Mouse (Mus musculus) lung, postnatal 0 days (tissue): ENCODE results near the gene Rnf208. TPM values are rescaled to one million over a fixed set of nuclear protein-coding genes. Genes with fewer than 3 reads are reported as not detected.

ENCODE experiments used
- ATAC-seq: fragments of 200-750 bp; cut with Nextera tagmentation; 2 replicates; pipeline ENCODE4 v1.8.0; 2017; ENCODE audit warnings: moderate library complexity
- DNase-seq: peaks from one replicate; pipeline ENCODE4 v3.0.0-alpha.2; 2016; ENCODE audit warnings: low spot score
- H3K27ac ChIP-seq: fragments of 300-500 bp; sonication (generic); 2 replicates; pipeline ENCODE4 v1.5.1; 2014; ENCODE audit warnings: antibody characterized with exemption, mild to moderate bottlenecking, low read length, mixed read lengths
- H3K27me3 ChIP-seq: fragments of 300-500 bp; sonication (generic); replicated peaks from 2 replicates; pipeline ENCODE4 v1.6.1; 2014; ENCODE audit warnings: low read length, mixed read lengths; ENCODE audit not compliant: insufficient read depth
- H3K36me3 ChIP-seq: fragments of 300-500 bp; sonication (generic); 2 replicates; pipeline ENCODE4 v1.6.1; 2014; ENCODE audit warnings: low read length, mixed read lengths; ENCODE audit not compliant: insufficient read depth
- H3K4me1 ChIP-seq: fragments of 300-500 bp; sonication (generic); 2 replicates; pipeline ENCODE4 v1.6.1; 2014; ENCODE audit warnings: antibody characterized with exemption, low read depth, low read length, mixed read lengths; ENCODE audit not compliant: insufficient read depth
- H3K4me2 ChIP-seq: fragments of 300-500 bp; sonication (generic); replicated peaks from 2 replicates; pipeline ENCODE4 v1.6.1; 2014; ENCODE audit warnings: low read depth, mild to moderate bottlenecking, low read length, moderate library complexity, mixed read lengths
- H3K4me3 ChIP-seq: fragments of 300-500 bp; sonication (generic); 2 replicates; pipeline ENCODE4 v1.5.1; 2014; ENCODE audit warnings: low read depth, low read length
- H3K9ac ChIP-seq: fragments of 300-500 bp; sonication (generic); replicated peaks from 2 replicates; pipeline ENCODE4 v1.6.1; 2014; ENCODE audit warnings: low read depth, mild to moderate bottlenecking
- H3K9me3 ChIP-seq: fragments of 300-500 bp; sonication (generic); 2 replicates; pipeline ENCODE4 v1.6.1; 2016; ENCODE audit warnings: low read length, mixed read lengths
- CTCF ChIP-seq: IDR thresholded peaks from 2 replicates; pipeline ENCODE4 v1.5.1; 2016; ENCODE audit warnings: antibody characterized with exemption, mild to moderate bottlenecking
- EP300 ChIP-seq: IDR thresholded peaks from 2 replicates; pipeline ENCODE4 v1.6.1; 2016; ENCODE audit warnings: antibody characterized with exemption, mild to moderate bottlenecking, control low read depth
- WGBS: fragments of 180-500 bp; shearing (Covaris S2); extraction: QIAGEN DNeasy Blood & Tissue Kit; methylation state at CpG from one replicate; pipeline ENCODE4 v1.1.7; 2014; 5-methylcytosine and 5-hydroxymethylcytosine counted together
- polyA plus RNA-seq: library from polyadenylated mRNA; unstranded; fragments of >200 nt; fragmentation: Nextera tagmentation; extraction: Ambion mirVana; gene quantifications from 2 replicates; pipeline ENCODE4 v1.2.1, GENCODE M21; 2015

Rnf208 gene
- polyA plus RNA-seq, 1 experiment from 2014 or later, result 3.4 TPM

GRCm38 (mm10) chr2:25231038-25231437, 11.0 kb upstream of the Rnf208 start:
- Histone ChIP-seq H3K36me3 (no peaks in the 10 kb centered on the region), H3K9ac (no peak overlapping the region), H3K4me1 (no peaks in the 10 kb centered on the region; the same call in 1 of the 2 replicates), H3K27ac (no peak overlapping the region), H3K27me3 (no peaks in the 10 kb centered on the region; the same call in 1 of the 2 replicates), H3K9me3 (no peaks in the 10 kb centered on the region), H3K4me3 (no peak overlapping the region), H3K4me2 (no peak overlapping the region)
- TF ChIP-seq EP300 (no peak), CTCF (no peak)
- ATAC-seq (no peak), DNase-seq (no peak)
- 54% methylated on average over 12 of the region's 12 CpGs for WGBS

- 71% methylated on average over 4 of the region's 4 CpGs for WGBS
- no peak overlapping the region for H3K9ac ChIP-seq
- TF ChIP-seq CTCF (no peak), EP300 (no peak)
- H3K4me1 ChIP-seq, result no peaks in the 10 kb centered on the region
- H3K36me3 ChIP-seq, result no peaks in the 10 kb centered on the region
- DNase-seq (no peak), ATAC-seq (no peak)
- no peaks in the 10 kb centered on the region; the same call in 1 of the 2 replicates for H3K27me3 ChIP-seq
- H3K27ac ChIP-seq, result no peak overlapping the region
- H3K4me2 ChIP-seq, result no peak overlapping the region
- no peak overlapping the region for H3K4me3 ChIP-seq
- H3K9me3 ChIP-seq, result no peaks in the 10 kb centered on the region
These were observed 8.6 kb upstream of the Rnf208 start for GRCm38 (mm10) chr2:25233421-25233820.

GRCm38 (mm10) chr2:25234050-25234449, 8.0 kb upstream of the Rnf208 start, which contains the start of gene Slc34a3:
TSS of gene Slc34a3 (minus strand) at chr2:25234364.
- no peak for ATAC-seq
- H3K36me3 ChIP-seq, result no peaks in the 10 kb centered on the region
- no peak within 1 kb of the TSS for H3K4me3 ChIP-seq
- TF ChIP-seq CTCF, result no peak
- no peak for TF ChIP-seq EP300
- H3K9ac ChIP-seq, result no peak within 1 kb of the TSS
- H3K27ac ChIP-seq, result no peak within 1 kb of the TSS
- no peaks in the 10 kb centered on the region; the same call in 1 of the 2 replicates for H3K27me3 ChIP-seq
- no peaks in the 10 kb centered on the region for H3K9me3 ChIP-seq
- DNase-seq, result no peak
- H3K4me2 ChIP-seq, result no peak within 1 kb of the TSS
- 46% methylated on average over 3 of the region's 3 CpGs for WGBS
- no peaks in the 10 kb centered on the region for H3K4me1 ChIP-seq

GRCm38 (mm10) chr2:25234551-25235220, 7.4 kb upstream of the Rnf208 start:
- 42% methylated on average over 5 of the region's 5 CpGs for WGBS
- H3K36me3 ChIP-seq, result no peaks in the 10 kb centered on the region
- no peak overlapping the region for H3K27ac ChIP-seq
- H3K4me3 ChIP-seq, result no peak overlapping the region
- no peak overlapping the region for H3K9ac ChIP-seq
- DNase-seq (no peak), ATAC-seq (no peak)
- no peak overlapping the region for H3K4me2 ChIP-seq
- H3K27me3 ChIP-seq, result no peaks in the 10 kb centered on the region; the same call in 1 of the 2 replicates
- no peaks in the 10 kb centered on the region for H3K4me1 ChIP-seq
- TF ChIP-seq CTCF, result no peak
- no peak for TF ChIP-seq EP300
- H3K9me3 ChIP-seq, result no peaks in the 10 kb centered on the region

GRCm38 (mm10) chr2:25236614-25237013, 5.4 kb upstream of the Rnf208 start, which contains the start of gene Rnf224:
TSS of gene Rnf224 (minus strand) at chr2:25236787.
- DNase-seq (no peak), ATAC-seq (no peak)
- H3K9me3 ChIP-seq, result no peaks in the 10 kb centered on the region
- H3K4me1 ChIP-seq, result peaks cover 7% of the 10 kb centered on the region; the same call in 1 of the 2 replicates
- peaks cover 3% of the 10 kb centered on the region; the same call in 1 of the 2 replicates for H3K27me3 ChIP-seq
- no peak within 1 kb of the TSS for H3K4me3 ChIP-seq
- WGBS, result 21% methylated on average over 8 of the region's 8 CpGs
- TF ChIP-seq EP300 (no peak), CTCF (no peak)
- no peak within 1 kb of the TSS for H3K9ac ChIP-seq
- no peak within 1 kb of the TSS for H3K4me2 ChIP-seq
- no peaks in the 10 kb centered on the region for H3K36me3 ChIP-seq
- peak within 1 kb of the TSS; percentile 69; the same call in 1 of the 2 replicates for H3K27ac ChIP-seq

GRCm38 (mm10) chr2:25237522-25237921, 4.5 kb upstream of the Rnf208 start:
- DNase-seq, result peak; percentile 81
- Histone ChIP-seq H3K27me3 (peaks cover 8% of the 10 kb centered on the region; the same call in 1 of the 2 replicates), H3K36me3 (no peaks in the 10 kb centered on the region), H3K4me2 (no peak overlapping the region), H3K9ac (no peak overlapping the region), H3K4me3 (no peak overlapping the region), H3K27ac (peak overlapping the region; percentile 69), H3K4me1 (peaks cover 11% of the 10 kb centered on the region), H3K9me3 (no peaks in the 10 kb centered on the region)
- 30% methylated on average over 4 of the region's 4 CpGs for WGBS
- no peak for TF ChIP-seq CTCF
- peak; percentile 25; the same call in 1 of the 2 replicates for TF ChIP-seq EP300
- ATAC-seq, result peak; percentile 56
